Mouse (Mus musculus): ENCODE data around the gene Btbd35f28. TPM values are rescaled to one million over a fixed set of nuclear protein-coding genes. Genes with fewer than 3 reads are reported as not detected.
"Not testable (repeated sequence)": the region's sequence is repeated elsewhere in the genome, so short reads cannot be mapped to it uniquely, and the experiment has no call there.

The Btbd35f28 gene
- not detected in 2 replicates for total RNA-seq (2017)

DNA sequence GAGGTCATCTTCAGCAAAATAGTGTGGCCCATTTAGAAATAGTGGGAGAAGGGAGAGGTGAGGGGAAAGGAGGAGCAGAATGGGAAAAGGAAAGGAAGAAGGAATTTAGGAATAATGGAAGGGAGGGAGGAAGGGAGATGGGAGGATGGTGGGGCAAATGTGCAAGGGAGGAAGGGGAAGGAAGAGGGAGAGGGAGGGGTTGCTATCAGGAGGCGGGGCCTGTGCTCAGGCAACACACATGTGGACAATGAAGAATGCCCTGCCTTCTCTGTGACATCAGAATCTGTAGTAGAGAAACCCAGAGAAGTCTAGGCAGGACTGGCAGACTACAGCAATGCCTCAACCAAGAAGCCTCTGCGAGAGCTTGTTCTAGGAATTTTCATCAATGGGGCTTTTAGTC lies at the start of gene Btbd35f28:
Gene Btbd35f28 (plus strand): TSS at position 301 of the 400 bp plus-strand sequence.
- not testable (repeated sequence) for ATAC-seq (replicated peaks; ENCODE audit: low read depth, poor library complexity, severe bottlenecking)

Other genes with a start within 250 kb of the Btbd35f28 start
- gene Btbd35f16, start 239.6 kb upstream of the Btbd35f28 start, total RNA-seq (2017), result not detected in 2 replicates
- gene Btbd35f3, start 158.9 kb upstream of the Btbd35f28 start, total RNA-seq (2017), result not detected in 2 replicates
- not detected in 2 replicates for gene Btbd35f20, start 94.7 kb downstream of the Btbd35f28 start, total RNA-seq (2017)
- not detected in 2 replicates for gene Btbd35f17, start 174.1 kb downstream of the Btbd35f28 start, total RNA-seq (2017)